Mouse (Mus musculus) midbrain, embryonic 12.5 days (tissue): ENCODE results near the gene Terf2. TPM values are rescaled to one million over a fixed set of nuclear protein-coding genes. Genes with fewer than 3 reads are reported as not detected.
"Not testable (repeated sequence)": the region's sequence is repeated elsewhere in the genome, so short reads cannot be mapped to it uniquely, and the experiment has no call there.

ENCODE experiments used
- ATAC-seq: fragments of 200-750 bp; cut with Nextera tagmentation; 2 replicates; pipeline ENCODE4 v1.8.0; 2017; ENCODE audit warnings: low read depth, moderate TSS enrichment, moderate library complexity; ENCODE audit not compliant: low FRiP score
- H3K27ac ChIP-seq: fragments of 300-500 bp; sonication (generic); replicated peaks from 2 replicates; pipeline ENCODE4 v1.5.1; 2016; ENCODE audit warnings: mild to moderate bottlenecking
- H3K27me3 ChIP-seq: fragments of 300-500 bp; sonication (generic); 2 replicates; pipeline ENCODE4 v1.6.1; 2016; ENCODE audit warnings: mild to moderate bottlenecking
- H3K36me3 ChIP-seq: fragments of 300-500 bp; sonication (generic); 2 replicates; pipeline ENCODE4 v1.6.1; 2016
- H3K4me1 ChIP-seq: fragments of 300-500 bp; sonication (generic); 2 replicates; pipeline ENCODE4 v1.6.1; 2016
- H3K4me2 ChIP-seq: fragments of 300-500 bp; sonication (generic); replicated peaks from 2 replicates; pipeline ENCODE4 v1.6.1; 2016; ENCODE audit warnings: mild to moderate bottlenecking, moderate library complexity
- H3K4me3 ChIP-seq: fragments of 300-500 bp; sonication (generic); 2 replicates; pipeline ENCODE4 v1.5.1; 2016; ENCODE audit warnings: mild to moderate bottlenecking
- H3K9ac ChIP-seq: fragments of 300-500 bp; sonication (generic); replicated peaks from 2 replicates; pipeline ENCODE4 v1.6.1; 2016; ENCODE audit warnings: mild to moderate bottlenecking, moderate library complexity
- H3K9me3 ChIP-seq: fragments of 300-500 bp; sonication (generic); 2 replicates; pipeline ENCODE4 v1.6.1; 2016; ENCODE audit warnings: mild to moderate bottlenecking
- WGBS: fragments of 180-500 bp; shearing (Covaris S2); methylation state at CpG from one replicate; pipeline ENCODE4 v1.1.7; 2016; 5-methylcytosine and 5-hydroxymethylcytosine counted together
- polyA plus RNA-seq: library from polyadenylated mRNA; unstranded; fragments of >200 nt; fragmentation: Nextera tagmentation; extraction: Ambion mirVana; gene quantifications from 2 replicates; pipeline ENCODE4 v1.2.1, GENCODE M21; 2016

Gene Terf2
- polyA plus RNA-seq, 1 experiment from 2014 or later, result 22.5 TPM

GRCm38 (mm10) chr8:107046976-107047375, 49.4 kb downstream of the Terf2 start:
- no peaks in the 10 kb centered on the region for H3K27me3 ChIP-seq
- 88% methylated on average over 5 of the region's 5 CpGs for WGBS
- H3K36me3 ChIP-seq, result peaks cover 81% of the 10 kb centered on the region
- peaks cover 19% of the 10 kb centered on the region for H3K4me1 ChIP-seq
- no peak overlapping the region for H3K27ac ChIP-seq
- H3K4me2 ChIP-seq, result peak overlapping the region; percentile 85
- H3K4me3 ChIP-seq, result no peak overlapping the region
- H3K9ac ChIP-seq, result no peak overlapping the region
- ATAC-seq, result no peak
- H3K9me3 ChIP-seq, result no peaks in the 10 kb centered on the region

GRCm38 (mm10) chr8:107045478-107045877, 50.9 kb downstream of the Terf2 start:
- Histone ChIP-seq H3K27me3 (no peaks in the 10 kb centered on the region), H3K9me3 (no peaks in the 10 kb centered on the region), H3K4me3 (no peak overlapping the region), H3K36me3 (peaks cover 78% of the 10 kb centered on the region), H3K9ac (no peak overlapping the region), H3K4me1 (peaks cover 19% of the 10 kb centered on the region), H3K4me2 (no peak overlapping the region), H3K27ac (no peak overlapping the region)
- 93% methylated on average over 6 of the region's 6 CpGs for WGBS
- ATAC-seq, result no peak

DNA sequence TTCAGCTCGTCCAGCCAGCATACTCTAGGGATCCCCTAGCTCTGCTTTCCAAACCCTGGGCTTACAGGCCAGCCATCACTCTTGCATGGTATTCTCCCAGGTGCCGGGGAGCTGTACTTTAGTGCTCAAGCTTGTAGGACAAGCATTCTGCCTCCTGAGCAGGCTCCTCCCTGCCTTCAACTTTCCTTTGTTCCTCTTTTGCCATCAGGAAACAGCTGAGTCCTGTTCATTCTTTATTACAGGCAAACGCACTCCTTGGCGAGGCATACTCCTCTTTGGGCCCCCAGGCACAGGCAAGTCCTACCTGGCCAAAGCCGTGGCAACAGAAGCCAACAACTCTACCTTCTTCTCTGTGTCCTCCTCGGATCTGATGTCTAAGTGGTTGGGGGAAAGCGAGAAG, 55.7 kb downstream of the Terf2 start:
- ATAC-seq, result no peak
- H3K36me3 ChIP-seq, result peaks cover 83% of the 10 kb centered on the region

GRCm38 (mm10) chr8:107036626-107037025, 59.7 kb downstream of the Terf2 start:
- WGBS, result 88% methylated on average over 8 of the region's 8 CpGs
- peaks cover 16% of the 10 kb centered on the region for H3K4me1 ChIP-seq
- no peaks in the 10 kb centered on the region for H3K9me3 ChIP-seq
- H3K4me3 ChIP-seq, result no peak overlapping the region
- no peaks in the 10 kb centered on the region for H3K27me3 ChIP-seq
- no peak for ATAC-seq
- H3K4me2 ChIP-seq, result no peak overlapping the region
- no peak overlapping the region for H3K27ac ChIP-seq
- no peak overlapping the region for H3K9ac ChIP-seq
- H3K36me3 ChIP-seq, result peaks cover 43% of the 10 kb centered on the region

More for the DNA sequence above, 55.7 kb downstream of the Terf2 start:
- Histone ChIP-seq H3K4me1 (no peaks in the 10 kb centered on the region), H3K27me3 (no peaks in the 10 kb centered on the region), H3K9ac (no peak overlapping the region), H3K4me2 (no peak overlapping the region), H3K4me3 (no peak overlapping the region), H3K27ac (no peak overlapping the region), H3K9me3 (no peaks in the 10 kb centered on the region)
- WGBS, result 89% methylated on average over 7 of the region's 7 CpGs

- WGBS, result 90% methylated on average over 3 of the region's 3 CpGs
- ATAC-seq, result no peak
- H3K36me3 ChIP-seq, result peaks cover 36% of the 10 kb centered on the region
- H3K9ac ChIP-seq, result no peak overlapping the region
- no peaks in the 10 kb centered on the region for H3K27me3 ChIP-seq
- H3K9me3 ChIP-seq, result no peaks in the 10 kb centered on the region
- H3K4me1 ChIP-seq, result peaks cover 16% of the 10 kb centered on the region
- H3K4me3 ChIP-seq, result no peak overlapping the region
- H3K4me2 ChIP-seq, result no peak overlapping the region
- no peak overlapping the region for H3K27ac ChIP-seq
Observed at GRCm38 (mm10) chr8:107035641-107036040, 60.7 kb downstream of the Terf2 start.

DNA sequence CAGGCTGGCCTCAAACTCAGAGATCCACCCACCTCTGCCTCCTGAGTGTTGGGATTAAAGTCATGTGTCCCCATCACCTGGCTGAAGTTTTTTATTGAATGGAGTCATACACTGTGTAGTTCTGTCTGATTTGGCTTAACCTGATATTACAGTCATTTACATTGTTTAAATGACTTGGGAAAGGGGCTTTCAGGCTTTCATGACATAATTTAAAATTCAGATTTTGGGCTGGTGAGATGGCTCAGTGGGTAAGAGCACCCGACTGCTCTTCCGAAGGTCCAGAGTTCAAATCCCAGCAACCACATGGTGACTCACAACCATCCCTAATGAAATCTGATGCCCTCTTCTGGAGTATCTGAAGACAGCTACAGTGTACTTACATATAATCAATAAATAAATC, 62.7 kb downstream of the Terf2 start:
- not testable (repeated sequence) for H3K9me3 ChIP-seq, H3K9ac ChIP-seq, H3K27ac ChIP-seq, H3K27me3 ChIP-seq, ATAC-seq, H3K4me2 ChIP-seq, H3K4me3 ChIP-seq
- 92% methylated on average over 2 of the region's 2 CpGs for WGBS
- Histone ChIP-seq H3K36me3 (peaks cover 16% of the 10 kb centered on the region), H3K4me1 (peaks cover 16% of the 10 kb centered on the region)

DNA sequence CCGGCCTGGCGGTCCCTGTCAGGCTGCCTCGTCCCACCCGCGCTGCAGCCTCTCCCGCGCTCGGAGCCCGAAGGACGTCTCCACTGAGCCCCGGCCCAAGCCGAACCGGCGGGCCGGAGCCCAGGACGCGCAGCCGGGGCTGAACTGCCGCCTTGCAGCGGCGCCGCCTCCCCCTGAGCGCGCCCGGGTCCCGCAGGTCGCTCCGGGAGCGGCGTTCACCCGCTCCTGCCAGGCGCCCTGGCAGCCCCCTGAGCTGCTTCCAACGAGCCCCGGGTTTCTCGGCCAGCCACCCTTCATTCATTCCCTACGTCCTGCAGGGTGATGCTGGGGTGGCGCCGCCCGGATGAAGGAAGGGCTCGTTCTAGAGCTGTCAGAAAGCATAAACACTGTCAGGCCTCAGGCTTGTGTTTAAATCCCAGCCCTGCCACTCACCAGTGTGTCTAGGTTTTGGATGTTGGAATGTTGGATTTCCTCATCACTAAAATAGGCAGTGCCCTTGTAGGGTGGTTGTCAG, 64.7 kb downstream of the Terf2 start:
- Histone ChIP-seq H3K27ac (peak overlapping the region; percentile 76), H3K27me3 (no peaks in the 10 kb centered on the region), H3K4me3 (peak overlapping the region; percentile 99), H3K36me3 (peaks cover 4% of the 10 kb centered on the region; the same call in 1 of the 2 replicates), H3K4me1 (peaks cover 16% of the 10 kb centered on the region), H3K4me2 (peak overlapping the region; percentile 70), H3K9ac (peak overlapping the region; percentile 98), H3K9me3 (no peaks in the 10 kb centered on the region)
- WGBS, result under 1% methylated on average over 40 of the region's 40 CpGs
- no peak; the same call in 1 of the 2 replicates for ATAC-seq

- Histone ChIP-seq H3K27me3 (no peaks in the 10 kb centered on the region), H3K4me1 (peaks cover 16% of the 10 kb centered on the region), H3K36me3 (no peaks in the 10 kb centered on the region), H3K9ac (peak within 1 kb of the TSS; percentile 98), H3K27ac (peak within 1 kb of the TSS; percentile 76), H3K4me3 (peak within 1 kb of the TSS; percentile 99), H3K9me3 (no peaks in the 10 kb centered on the region), H3K4me2 (peak within 1 kb of the TSS; percentile 70)
- peak; percentile 94 for ATAC-seq
- WGBS, result 4% methylated on average over 64 of the region's 66 CpGs
Observed at GRCm38 (mm10) chr8:107030650-107031576, 65.4 kb downstream of the Terf2 start, which contains the start of gene Vps4a. Gene Vps4a (plus strand): TSS chr8:107031222.

- no peak overlapping the region for H3K4me3 ChIP-seq
- no peak for ATAC-seq
- H3K36me3 ChIP-seq, result no peaks in the 10 kb centered on the region
- peaks cover 16% of the 10 kb centered on the region for H3K4me1 ChIP-seq
- H3K27ac ChIP-seq, result no peak overlapping the region
- H3K9ac ChIP-seq, result no peak overlapping the region
- H3K4me2 ChIP-seq, result no peak overlapping the region
- H3K9me3 ChIP-seq, result no peaks in the 10 kb centered on the region
- WGBS, result 67% methylated on average over 5 of the region's 5 CpGs
- no peaks in the 10 kb centered on the region for H3K27me3 ChIP-seq
Observed at GRCm38 (mm10) chr8:107030058-107030457, 66.3 kb downstream of the Terf2 start.

DNA sequence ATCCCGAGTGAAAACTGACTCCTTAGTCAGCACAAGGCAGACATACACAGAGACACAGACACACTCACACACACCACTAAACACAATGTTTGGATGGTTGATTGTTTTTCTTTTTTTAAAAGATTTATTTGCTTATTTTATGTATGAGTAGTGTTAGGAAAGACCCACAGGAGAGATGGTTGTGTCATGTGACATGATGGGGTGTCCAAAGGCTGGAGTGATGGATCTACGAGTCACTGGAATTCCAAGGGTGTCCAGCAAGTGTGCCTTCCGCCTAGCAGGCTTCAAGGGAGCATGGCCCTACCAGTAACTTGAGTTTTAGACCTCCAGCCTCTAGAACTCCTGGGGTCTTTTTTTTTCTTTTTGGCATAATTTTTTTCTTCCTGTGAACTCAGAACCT, 67.0 kb downstream of the Terf2 start:
- Histone ChIP-seq H3K4me1 (peaks cover 16% of the 10 kb centered on the region), H3K4me2 (no peak overlapping the region), H3K27ac (no peak overlapping the region), H3K9me3 (no peaks in the 10 kb centered on the region), H3K36me3 (no peaks in the 10 kb centered on the region), H3K4me3 (no peak overlapping the region), H3K9ac (no peak overlapping the region), H3K27me3 (no peaks in the 10 kb centered on the region)
- ATAC-seq, result no peak
- WGBS, result 81% methylated on average over 3 of the region's 3 CpGs

- Histone ChIP-seq H3K27ac (no peak overlapping the region), H3K4me1 (no peaks in the 10 kb centered on the region), H3K9me3 (no peaks in the 10 kb centered on the region), H3K4me3 (no peak overlapping the region), H3K4me2 (no peak overlapping the region), H3K36me3 (no peaks in the 10 kb centered on the region), H3K27me3 (no peaks in the 10 kb centered on the region), H3K9ac (no peak overlapping the region)
- WGBS, result 94% methylated on average over 8 of the region's 8 CpGs
- ATAC-seq, result no peak
Observed at GRCm38 (mm10) chr8:107023479-107023878, 72.9 kb downstream of the Terf2 start.
